Mouse (Mus musculus): ENCODE data around the gene Alpk3. TPM values are rescaled to one million over a fixed set of nuclear protein-coding genes. Genes with fewer than 3 reads are reported as not detected.
A peak's percentile ranks its signal among the peaks of the same experiment; 100 is the strongest.
"Not testable (repeated sequence)": the region's sequence is repeated elsewhere in the genome, so short reads cannot be mapped to it uniquely, and the experiment has no call there.

Gene Alpk3
- polyA plus RNA-seq, 1 experiment = 2.2 TPM

- Histone ChIP-seq H3K4me3 (replicated peaks; ENCODE audit: extremely low read depth, low read depth, low read length) (no peak overlapping the region), H3K4me1 (ENCODE audit: control insufficient read depth, insufficient read depth, low read length) (no peaks in the 10 kb centered on the region)
- no peak for TF ChIP-seq CTCF (IDR thresholded peaks at IDR 0.05; ENCODE audit: insufficient read depth, low read length)
- TF ChIP-seq POLR2A (IDR thresholded peaks at IDR 0.05; ENCODE audit: borderline replicate concordance, extremely low read depth, low read depth, low read length) = no peak
- no peak for DNase-seq
- WGBS = 69% methylated on average over 2 of the region's 2 CpGs
Observed at GRCm38 (mm10) chr7:81133941-81134340, 76.5 kb downstream of the Alpk3 start.

GRCm38 (mm10) chr7:81134614-81135067 lies 77.2 kb downstream of the Alpk3 start:
- 10% methylated on average over 9 of the region's 9 CpGs for WGBS
- peak; percentile 31 for DNase-seq
- peak overlapping the region; percentile 2 for H3K4me3 ChIP-seq (replicated peaks; ENCODE audit: extremely low read depth, low read depth, low read length)
- no peaks in the 10 kb centered on the region for H3K4me1 ChIP-seq (ENCODE audit: control insufficient read depth, insufficient read depth, low read length)
- no peak for TF ChIP-seq POLR2A (IDR thresholded peaks at IDR 0.05; ENCODE audit: borderline replicate concordance, extremely low read depth, low read depth, low read length)
- TF ChIP-seq CTCF (IDR thresholded peaks at IDR 0.05; ENCODE audit: insufficient read depth, low read length) = peak; percentile 28; the same call in 1 of the 2 replicates

- H3K4me3 ChIP-seq (replicated peaks; ENCODE audit: extremely low read depth, low read depth, low read length) = no peak overlapping the region
- no peaks in the 10 kb centered on the region for H3K4me1 ChIP-seq (ENCODE audit: control insufficient read depth, insufficient read depth, low read length)
- no peak for TF ChIP-seq POLR2A (IDR thresholded peaks at IDR 0.05; ENCODE audit: borderline replicate concordance, extremely low read depth, low read depth, low read length)
- TF ChIP-seq CTCF (IDR thresholded peaks at IDR 0.05; ENCODE audit: insufficient read depth, low read length) = no peak
- no peak for DNase-seq
- 90% methylated on average over 5 of the region's 5 CpGs for whole genome bisulfite sequencing
Observed at GRCm38 (mm10) chr7:81137292-81137691, 79.9 kb downstream of the Alpk3 start.

- H3K4me1 ChIP-seq (ENCODE audit: control insufficient read depth, insufficient read depth, low read length) = no peaks in the 10 kb centered on the region
- no peak overlapping the region for H3K4me3 ChIP-seq (replicated peaks; ENCODE audit: extremely low read depth, low read depth, low read length)
- whole genome bisulfite sequencing = 69% methylated on average over 7 of the region's 7 CpGs
- DNase-seq = no peak
- TF ChIP-seq CTCF (IDR thresholded peaks at IDR 0.05; ENCODE audit: insufficient read depth, low read length) (no peak), POLR2A (IDR thresholded peaks at IDR 0.05; ENCODE audit: borderline replicate concordance, extremely low read depth, low read depth, low read length) (no peak)
Observed at GRCm38 (mm10) chr7:81139100-81139499, 81.7 kb downstream of the Alpk3 start.

GRCm38 (mm10) chr7:81139671-81140404 lies 82.4 kb downstream of the Alpk3 start:
- no peak for DNase-seq
- H3K4me3 ChIP-seq (replicated peaks; ENCODE audit: extremely low read depth, low read depth, low read length) = no peak overlapping the region
- H3K4me1 ChIP-seq (ENCODE audit: control insufficient read depth, insufficient read depth, low read length) = no peaks in the 10 kb centered on the region
- WGBS = 80% methylated on average over 5 of the region's 5 CpGs
- TF ChIP-seq CTCF (IDR thresholded peaks at IDR 0.05; ENCODE audit: insufficient read depth, low read length) (no peak), POLR2A (IDR thresholded peaks at IDR 0.05; ENCODE audit: borderline replicate concordance, extremely low read depth, low read depth, low read length) (no peak)

GRCm38 (mm10) chr7:81141541-81141940 lies 84.1 kb downstream of the Alpk3 start:
- WGBS = 82% methylated on average over 1 of the region's 1 CpGs
- H3K4me3 ChIP-seq (replicated peaks; ENCODE audit: extremely low read depth, low read depth, low read length) = no peak overlapping the region
- TF ChIP-seq CTCF (IDR thresholded peaks at IDR 0.05; ENCODE audit: insufficient read depth, low read length) = no peak
- no peak for TF ChIP-seq POLR2A (IDR thresholded peaks at IDR 0.05; ENCODE audit: borderline replicate concordance, extremely low read depth, low read depth, low read length)
- no peaks in the 10 kb centered on the region for H3K4me1 ChIP-seq (ENCODE audit: control insufficient read depth, insufficient read depth, low read length)
- no peak for DNase-seq

- not testable (repeated sequence) for DNase-seq; H3K4me1 ChIP-seq (ENCODE audit: control insufficient read depth, insufficient read depth, low read length); H3K4me3 ChIP-seq (replicated peaks; ENCODE audit: extremely low read depth, low read depth, low read length)
- 47% methylated on average over 4 of the region's 4 CpGs for WGBS
Observed at GRCm38 (mm10) chr7:81143056-81143455, 85.7 kb downstream of the Alpk3 start.

- 79% methylated on average over 11 of the region's 11 CpGs for WGBS
- no peak for DNase-seq
- Histone ChIP-seq H3K4me1 (ENCODE audit: control insufficient read depth, insufficient read depth, low read length) (no peaks in the 10 kb centered on the region), H3K4me3 (replicated peaks; ENCODE audit: extremely low read depth, low read depth, low read length) (no peak overlapping the region)
- TF ChIP-seq CTCF (IDR thresholded peaks at IDR 0.05; ENCODE audit: insufficient read depth, low read length) (no peak), POLR2A (IDR thresholded peaks at IDR 0.05; ENCODE audit: borderline replicate concordance, extremely low read depth, low read depth, low read length) (no peak)
Observed at GRCm38 (mm10) chr7:81149759-81150158, 92.4 kb downstream of the Alpk3 start.

- Histone ChIP-seq H3K4me3 (replicated peaks; ENCODE audit: extremely low read depth, low read depth, low read length) (no peak overlapping the region), H3K4me1 (ENCODE audit: control insufficient read depth, insufficient read depth, low read length) (no peaks in the 10 kb centered on the region)
- TF ChIP-seq CTCF (IDR thresholded peaks at IDR 0.05; ENCODE audit: insufficient read depth, low read length) = no peak
- no peak for TF ChIP-seq POLR2A (IDR thresholded peaks at IDR 0.05; ENCODE audit: borderline replicate concordance, extremely low read depth, low read depth, low read length)
- WGBS = 94% methylated on average over 8 of the region's 8 CpGs
- DNase-seq = no peak
Observed at GRCm38 (mm10) chr7:81151216-81151615, 93.8 kb downstream of the Alpk3 start.

- H3K4me3 ChIP-seq (replicated peaks; ENCODE audit: extremely low read depth, low read depth, low read length) = no peak overlapping the region
- 96% methylated on average over 10 of the region's 10 CpGs for WGBS
- no peak for DNase-seq
- no peaks in the 10 kb centered on the region for H3K4me1 ChIP-seq (ENCODE audit: control insufficient read depth, insufficient read depth, low read length)
- no peak for TF ChIP-seq POLR2A (IDR thresholded peaks at IDR 0.05; ENCODE audit: borderline replicate concordance, extremely low read depth, low read depth, low read length)
- no peak for TF ChIP-seq CTCF (IDR thresholded peaks at IDR 0.05; ENCODE audit: insufficient read depth, low read length)
Observed at GRCm38 (mm10) chr7:81152306-81152705, 94.9 kb downstream of the Alpk3 start.
